Mouse (Mus musculus) ES-Bruce4 (cell line): ENCODE measurements around the gene 2510002D24Rik.

ENCODE experiments used
- CTCF ChIP-seq: IDR thresholded peaks from one replicate; pipeline ENCODE4 v1.8.1; 2011; ENCODE audit warnings: low read depth, low read length
- EP300 ChIP-seq: IDR thresholded peaks from 2 replicates; pipeline ENCODE4 v1.6.1; 2011; ENCODE audit warnings: low read depth, low read length; ENCODE audit not compliant: insufficient read depth
- POLR2A ChIP-seq: IDR thresholded peaks from one replicate; pipeline ENCODE4 v1.8.1; 2011; ENCODE audit warnings: low read length; ENCODE audit not compliant: insufficient read depth

GRCm38 (mm10) chr16:18795223-18795899 lies 41.0 kb upstream of the 2510002D24Rik start:
- TF ChIP-seq CTCF (no peak), EP300 (no peak), POLR2A (no peak)
